Mouse (Mus musculus): ENCODE data around the gene Upf3b. TPM values are rescaled to one million over a fixed set of nuclear protein-coding genes. Genes with fewer than 3 reads are reported as not detected.
"Not testable (repeated sequence)": the region's sequence is repeated elsewhere in the genome, so short reads cannot be mapped to it uniquely, and the experiment has no call there.

Upf3b gene
- total RNA-seq (2017), result 51.4 and 64.9 TPM in 2 replicates

DNA sequence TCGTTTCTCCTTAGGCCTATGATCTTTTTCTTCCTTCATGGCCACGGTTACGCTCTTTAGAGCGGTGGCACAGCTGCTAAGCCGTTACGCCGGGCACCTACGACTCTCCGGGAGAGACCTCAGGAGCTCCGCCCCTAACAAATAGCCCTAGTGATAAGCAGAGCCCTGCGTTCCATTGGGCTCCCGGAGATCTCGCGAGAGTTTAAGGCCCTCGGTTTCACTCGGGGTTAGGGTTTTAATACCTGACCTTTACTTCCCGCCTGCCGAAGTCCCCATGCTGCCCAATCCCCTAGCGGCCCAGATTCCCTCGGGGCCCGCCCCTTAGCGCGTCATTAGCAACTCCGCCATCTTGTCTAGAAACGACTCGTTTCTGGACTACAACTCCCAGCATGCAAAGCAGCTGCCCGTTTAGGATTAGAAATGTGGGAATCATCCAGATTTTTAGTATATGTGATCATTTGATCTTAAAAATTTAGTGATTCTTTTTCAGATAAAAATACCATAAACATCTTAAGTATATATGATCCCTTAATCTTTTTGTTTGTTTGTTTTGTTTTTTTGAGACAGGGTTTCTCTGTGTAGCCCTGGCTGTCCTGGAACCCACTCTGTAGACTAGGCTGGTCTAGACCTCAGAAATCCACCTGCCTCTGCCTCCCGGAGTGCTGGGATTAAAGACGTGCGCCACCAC, at the start of gene Upf3b:
Gene Upf3b, minus strand, starts transcription at position 130 of the 688 bp plus-strand sequence.
- peak; percentile 98 for ATAC-seq (ENCODE audit: extremely low read depth, insufficient number of reproducible peaks, low FRiP score, poor library complexity, severe bottlenecking)

DNA sequence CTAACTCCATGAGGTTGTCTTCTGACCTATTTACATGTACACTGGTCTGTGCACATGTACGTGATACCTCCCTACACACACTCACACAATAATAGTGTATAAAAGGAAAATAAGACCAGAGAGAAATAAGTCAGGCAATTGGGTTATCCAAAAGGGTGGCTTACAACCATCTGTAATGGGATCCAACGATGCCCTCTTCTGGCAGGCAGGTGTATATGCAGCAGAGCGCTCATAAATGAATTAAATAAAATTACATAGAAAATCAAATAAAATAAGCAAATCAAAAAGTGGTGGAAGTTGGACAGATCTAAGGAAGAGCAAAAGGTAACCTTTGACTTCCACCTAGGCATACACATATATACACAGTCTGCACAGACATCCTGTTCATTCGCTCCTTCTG, 47.7 kb upstream of the Upf3b start:
- ATAC-seq (ENCODE audit: extremely low read depth, insufficient number of reproducible peaks, low FRiP score, poor library complexity, severe bottlenecking), result no peak

DNA sequence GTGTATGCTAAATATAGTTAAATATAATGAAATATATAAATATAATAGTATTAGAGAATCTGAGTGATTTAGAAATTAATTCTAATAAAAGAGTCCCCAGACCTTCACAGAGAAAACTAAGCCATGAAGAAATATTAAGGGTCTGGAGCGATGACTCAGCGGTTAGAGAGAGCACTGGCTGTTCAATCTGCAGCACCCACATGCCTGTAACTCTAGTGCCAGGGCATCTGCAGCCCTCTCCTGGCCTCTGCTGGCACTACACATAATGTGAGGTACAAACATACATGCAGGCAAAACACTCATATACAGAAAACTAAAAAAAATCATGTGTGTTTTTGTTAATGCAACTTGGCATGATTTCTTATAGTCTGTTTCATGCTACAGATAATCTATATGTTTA, 34.8 kb upstream of the Upf3b start:
- ATAC-seq (ENCODE audit: extremely low read depth, insufficient number of reproducible peaks, low FRiP score, poor library complexity, severe bottlenecking), result peak; percentile 48; the same call in 1 of the 2 replicates

DNA sequence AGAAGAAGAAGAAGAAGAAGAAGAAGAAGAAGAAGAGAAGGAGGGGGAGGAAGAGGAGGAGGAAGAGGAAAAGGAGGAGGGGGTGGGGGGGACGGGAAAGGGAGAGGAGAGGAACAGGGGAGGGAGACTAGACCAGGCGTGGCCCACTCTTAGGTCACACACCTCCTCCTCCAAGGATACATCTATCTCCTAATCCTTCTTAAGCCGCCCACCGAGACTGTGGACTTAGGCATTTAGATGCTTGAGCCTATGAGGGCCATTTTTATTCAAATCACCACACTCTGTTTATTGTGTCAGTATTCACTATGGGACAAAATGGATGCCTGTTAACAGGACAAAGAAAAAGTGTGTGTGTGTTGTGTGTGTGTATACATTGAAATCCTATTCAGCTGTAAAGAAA, 34.4 kb upstream of the Upf3b start:
- not testable (repeated sequence) for ATAC-seq (ENCODE audit: extremely low read depth, insufficient number of reproducible peaks, low FRiP score, poor library complexity, severe bottlenecking)

DNA sequence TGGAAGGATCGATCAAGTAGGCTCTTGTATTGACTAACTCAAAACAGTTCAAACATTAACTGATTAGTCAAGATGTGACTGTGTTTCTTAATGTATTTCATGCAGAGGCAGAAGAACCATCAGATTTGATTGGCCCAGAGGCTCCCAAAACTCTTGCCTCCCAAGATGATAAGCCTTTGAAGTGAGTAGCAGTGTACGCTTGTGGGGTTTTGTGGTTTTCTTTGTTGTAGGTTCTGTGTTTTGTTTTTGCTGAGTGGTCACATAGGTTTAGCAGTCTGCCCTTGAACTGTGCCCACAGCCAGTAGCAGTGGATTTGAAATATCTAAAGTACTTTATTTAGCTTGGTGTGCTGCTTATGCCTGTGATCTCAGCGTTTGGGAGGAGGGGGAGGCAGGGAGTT, 31.6 kb upstream of the Upf3b start:
- ATAC-seq (ENCODE audit: extremely low read depth, insufficient number of reproducible peaks, low FRiP score, poor library complexity, severe bottlenecking), result no peak

DNA sequence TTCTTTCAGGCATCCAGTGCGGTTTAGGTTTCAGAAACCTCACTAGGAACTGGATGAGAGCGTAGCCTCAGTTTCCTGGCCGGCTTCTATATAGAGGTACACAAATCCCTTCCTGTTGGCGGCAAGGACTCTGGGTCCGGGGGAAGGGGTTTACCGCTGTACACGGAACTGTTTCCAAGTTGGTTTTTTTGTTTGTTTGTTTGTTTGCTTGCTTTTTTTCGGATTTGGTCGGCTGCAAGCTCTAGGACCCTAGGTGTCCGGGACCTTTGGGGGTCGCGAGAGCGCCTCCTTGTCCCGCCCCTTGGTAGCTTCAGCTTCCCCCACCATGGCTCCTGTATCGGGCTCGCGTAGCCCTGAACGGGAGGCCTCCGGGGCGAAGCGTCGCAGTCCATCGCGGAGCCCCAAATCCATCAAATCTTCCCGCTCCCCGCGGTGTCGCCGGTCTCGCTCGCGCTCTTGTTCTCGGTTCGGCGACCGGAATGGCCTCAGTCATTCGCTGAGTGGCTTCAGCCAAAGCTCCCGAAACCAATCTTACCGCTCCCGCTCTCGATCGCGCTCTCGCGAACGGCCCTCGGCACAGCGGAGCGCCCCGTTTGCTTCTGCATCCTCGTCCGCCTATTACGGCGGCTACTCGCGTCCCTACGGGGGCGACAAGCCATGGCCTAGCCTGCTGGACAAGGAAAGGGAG, 16.7 kb upstream of the Upf3b start, which contains the start of gene Nkap:
Gene Nkap, plus strand, starts transcription at position 125 of the 688 bp plus-strand sequence.
- ATAC-seq (ENCODE audit: extremely low read depth, insufficient number of reproducible peaks, low FRiP score, poor library complexity, severe bottlenecking), result peak; percentile 97

DNA sequence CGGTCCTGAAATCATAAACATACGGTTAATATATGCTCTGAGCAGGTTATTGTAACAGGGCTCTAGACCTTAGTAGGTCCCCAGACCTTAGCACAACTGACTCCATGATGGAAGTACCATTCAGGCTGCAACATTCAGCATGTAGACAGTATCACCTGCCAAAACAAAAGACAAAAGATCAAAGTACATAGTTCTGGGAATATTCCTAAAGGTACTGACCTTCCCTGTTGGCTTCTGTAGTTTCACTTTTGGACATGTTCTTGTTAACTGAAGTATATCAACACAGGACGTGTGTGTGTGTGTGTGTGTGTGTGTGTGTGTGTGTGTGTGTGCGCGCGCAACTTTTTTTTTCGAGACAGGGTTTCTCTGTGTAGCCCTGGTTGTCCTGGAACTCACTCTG, 15.4 kb upstream of the Upf3b start:
- ATAC-seq (ENCODE audit: extremely low read depth, insufficient number of reproducible peaks, low FRiP score, poor library complexity, severe bottlenecking), result no peak

DNA sequence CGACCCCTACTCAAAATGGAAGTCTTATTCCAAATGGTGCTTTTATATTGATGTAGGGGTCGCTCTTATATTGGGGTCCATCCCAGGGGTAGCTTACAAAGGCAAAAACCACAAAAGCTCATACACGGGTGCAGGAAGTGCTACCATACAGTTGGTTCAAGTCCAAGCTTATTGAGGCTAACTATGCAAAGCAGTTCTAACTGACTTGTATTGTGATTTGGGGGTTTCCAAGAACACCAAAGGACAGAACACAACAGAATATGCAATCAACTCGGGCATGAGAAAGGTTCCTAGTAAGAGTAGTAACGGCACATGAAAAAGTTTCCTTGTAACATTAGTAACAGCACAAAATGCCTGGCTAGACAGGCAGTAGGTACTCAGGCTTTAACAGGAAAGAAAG, 10.1 kb upstream of the Upf3b start:
- peak; percentile 55; the same call in 1 of the 2 replicates for ATAC-seq (ENCODE audit: extremely low read depth, insufficient number of reproducible peaks, low FRiP score, poor library complexity, severe bottlenecking)

DNA sequence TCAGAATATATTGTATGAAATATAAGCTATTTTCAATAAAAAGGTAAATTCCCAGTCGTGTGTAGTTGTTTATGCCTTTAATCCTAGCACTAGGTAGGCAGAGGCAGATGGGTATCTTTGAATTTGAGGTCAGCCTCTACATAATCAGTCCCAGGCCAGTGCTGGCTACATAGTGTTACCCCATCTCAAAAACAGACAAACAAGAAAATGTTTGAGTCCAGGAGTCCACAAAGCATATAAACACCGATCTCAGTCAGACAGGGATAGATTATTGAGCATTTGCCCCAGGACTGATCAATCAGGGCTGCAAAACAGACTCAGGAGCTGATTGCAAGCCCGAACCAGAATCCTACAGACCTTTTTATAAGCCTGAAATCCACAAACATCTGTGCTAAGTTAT, 9.5 kb upstream of the Upf3b start:
- ATAC-seq (ENCODE audit: extremely low read depth, insufficient number of reproducible peaks, low FRiP score, poor library complexity, severe bottlenecking), result no peak

DNA sequence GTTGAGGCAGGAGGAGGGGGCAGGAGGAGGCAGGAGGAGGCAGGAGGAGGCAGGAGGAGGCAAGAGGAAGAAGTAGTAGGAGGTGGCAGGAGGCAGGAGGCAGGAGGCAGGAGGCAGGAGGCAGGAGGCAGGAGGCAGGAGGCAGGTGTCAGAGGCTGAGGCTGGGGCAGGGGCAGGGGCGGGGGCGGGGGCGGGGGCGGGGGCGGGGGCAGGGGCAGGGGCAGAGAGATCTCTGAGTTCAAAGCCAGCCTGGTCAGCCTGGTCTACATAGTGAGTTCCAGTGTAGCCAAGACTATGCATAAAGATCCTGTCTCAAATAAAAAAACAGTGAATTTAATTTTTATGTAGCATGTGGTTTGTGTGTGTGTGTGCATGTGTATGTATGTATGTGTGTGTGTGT, 7.0 kb upstream of the Upf3b start:
- ATAC-seq (ENCODE audit: extremely low read depth, insufficient number of reproducible peaks, low FRiP score, poor library complexity, severe bottlenecking), result no peak

DNA sequence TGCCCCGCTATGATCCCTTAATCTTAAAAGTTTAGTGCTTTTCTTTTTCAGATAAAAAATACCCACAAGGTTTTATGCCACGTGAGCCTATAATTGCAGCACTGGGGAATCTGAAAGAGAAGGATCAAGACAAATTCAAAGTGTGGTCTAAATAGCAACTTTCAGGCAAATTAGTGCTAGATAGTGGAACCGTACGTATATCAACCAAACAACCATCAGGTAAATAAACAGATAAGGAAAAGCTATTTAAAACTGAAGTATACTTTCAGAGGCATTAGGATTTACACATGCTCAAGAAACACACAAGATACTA, 715 bp upstream of the Upf3b start:
- ATAC-seq (ENCODE audit: extremely low read depth, insufficient number of reproducible peaks, low FRiP score, poor library complexity, severe bottlenecking), result no peak

DNA sequence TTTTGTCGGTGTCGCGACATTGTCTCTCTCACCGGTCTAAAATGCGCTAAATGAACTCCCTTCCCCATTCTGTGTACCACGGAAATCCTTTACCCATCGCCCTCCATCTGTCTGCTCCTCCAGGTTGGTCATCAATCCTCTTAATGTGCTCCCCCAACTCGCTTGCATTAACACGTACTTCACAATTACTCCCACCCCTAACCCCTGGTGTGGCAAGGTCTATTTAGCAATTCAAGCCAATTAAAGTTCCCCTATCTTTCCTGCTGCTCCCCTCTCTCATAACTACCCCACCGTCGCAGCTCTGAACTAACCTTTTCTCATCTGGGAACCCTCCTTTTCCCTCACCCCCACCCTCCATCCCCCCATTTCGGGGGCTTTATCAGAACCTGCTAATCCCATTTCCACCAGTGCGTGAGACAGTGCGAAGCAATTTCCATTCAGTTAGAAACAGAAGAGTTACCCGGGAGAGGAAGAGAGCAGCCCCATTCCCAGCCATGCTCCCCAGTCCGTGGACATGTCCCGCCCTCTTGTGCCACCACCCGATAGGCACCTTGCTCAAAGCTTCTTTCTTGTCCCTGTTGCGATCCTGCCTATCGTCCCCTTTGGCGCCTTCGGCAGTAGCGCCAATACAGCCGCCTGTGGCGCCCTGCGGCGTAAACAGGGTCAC, 463 bp downstream of the Upf3b start:
- peak; percentile 20 for ATAC-seq (ENCODE audit: extremely low read depth, insufficient number of reproducible peaks, low FRiP score, poor library complexity, severe bottlenecking)

DNA sequence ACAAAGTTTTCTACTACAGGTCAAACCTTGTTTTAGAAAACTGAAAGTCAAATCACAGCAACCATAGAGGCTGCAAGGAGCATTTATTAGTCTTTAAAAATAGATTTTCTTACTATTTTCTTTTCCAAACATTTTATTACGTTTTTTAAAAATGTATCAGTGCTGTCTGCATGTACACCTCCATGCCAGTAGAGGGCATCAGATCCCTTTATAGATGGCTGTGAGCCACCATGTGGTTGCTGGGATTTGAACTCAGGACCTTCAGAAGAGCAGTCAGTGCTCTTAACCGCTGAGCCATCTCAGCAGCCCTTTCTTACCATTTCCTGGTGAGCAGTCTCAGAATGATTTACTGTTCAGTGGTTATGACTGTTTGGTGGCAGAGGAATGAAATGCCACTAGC, 6.3 kb downstream of the Upf3b start:
- no peak for ATAC-seq (ENCODE audit: extremely low read depth, insufficient number of reproducible peaks, low FRiP score, poor library complexity, severe bottlenecking)

DNA sequence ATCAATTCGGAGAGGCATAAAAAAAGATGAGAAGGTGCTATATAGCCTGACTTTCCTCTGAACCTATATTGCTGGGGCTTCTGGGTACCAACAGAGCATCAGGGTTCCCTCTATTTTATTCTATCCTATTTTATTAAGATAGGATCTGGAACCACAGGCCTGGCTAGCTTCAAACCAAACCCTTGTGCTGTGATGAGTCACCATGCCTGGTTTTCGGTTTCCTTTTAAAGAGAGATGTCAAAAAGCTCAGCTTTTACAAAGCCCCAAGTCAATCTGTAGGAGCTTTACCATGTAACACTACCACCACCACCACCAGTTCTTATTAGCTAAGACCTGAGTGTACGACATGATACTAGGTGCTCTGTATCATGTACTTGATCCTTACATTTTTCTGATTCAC, 11.4 kb downstream of the Upf3b start:
- ATAC-seq (ENCODE audit: extremely low read depth, insufficient number of reproducible peaks, low FRiP score, poor library complexity, severe bottlenecking), result no peak

DNA sequence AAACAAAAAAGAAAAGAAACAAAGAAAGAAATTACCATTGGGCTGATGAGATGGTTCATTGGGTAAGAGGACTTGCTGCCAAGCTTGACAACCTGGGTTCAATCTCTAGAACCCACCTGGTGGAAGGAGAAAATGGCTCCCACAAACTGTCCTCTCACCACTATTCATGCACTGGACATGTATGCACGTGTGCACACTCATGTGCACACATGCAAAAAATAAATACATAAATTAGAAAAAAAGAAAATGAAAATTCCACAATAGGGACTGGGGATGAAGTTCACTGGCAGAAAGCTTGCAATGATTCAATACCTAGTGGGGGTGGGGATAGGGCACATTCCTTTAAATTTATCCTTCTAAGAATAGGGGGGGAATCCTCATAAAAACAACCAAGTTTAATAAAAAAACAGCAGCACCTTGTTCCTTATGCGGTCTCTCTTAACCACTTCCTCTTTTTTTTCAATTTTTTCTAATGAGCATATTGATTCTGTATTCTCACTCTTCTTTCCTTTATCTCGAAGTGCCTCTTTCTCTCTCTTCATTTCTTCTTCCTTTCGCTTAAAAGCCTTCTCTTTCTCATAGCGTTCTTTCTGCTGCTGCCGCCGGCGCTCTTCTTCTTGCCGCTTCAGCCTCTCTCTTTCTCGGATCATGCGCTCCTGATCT, 14.9 kb downstream of the Upf3b start:
- ATAC-seq (ENCODE audit: extremely low read depth, insufficient number of reproducible peaks, low FRiP score, poor library complexity, severe bottlenecking), result no peak

DNA sequence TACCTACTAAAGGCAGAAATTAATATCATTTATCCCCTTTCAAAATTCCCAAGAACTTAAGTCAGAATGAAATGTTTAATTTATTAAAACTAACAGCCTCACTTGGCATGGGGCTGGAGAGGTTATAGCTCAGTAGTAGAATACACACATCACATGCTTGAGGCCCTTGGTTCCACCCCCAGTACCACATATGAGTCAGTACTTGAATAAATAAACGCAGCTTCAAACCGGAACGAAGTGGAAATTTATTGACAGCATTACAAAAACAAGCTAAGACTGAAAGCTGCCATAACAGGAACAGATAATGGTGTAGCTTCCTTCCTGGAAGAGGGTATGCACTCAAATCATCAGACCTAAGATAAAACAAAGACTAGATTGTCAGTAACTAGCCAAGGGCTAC, 18.7 kb downstream of the Upf3b start:
- no peak for ATAC-seq (ENCODE audit: extremely low read depth, insufficient number of reproducible peaks, low FRiP score, poor library complexity, severe bottlenecking)

DNA sequence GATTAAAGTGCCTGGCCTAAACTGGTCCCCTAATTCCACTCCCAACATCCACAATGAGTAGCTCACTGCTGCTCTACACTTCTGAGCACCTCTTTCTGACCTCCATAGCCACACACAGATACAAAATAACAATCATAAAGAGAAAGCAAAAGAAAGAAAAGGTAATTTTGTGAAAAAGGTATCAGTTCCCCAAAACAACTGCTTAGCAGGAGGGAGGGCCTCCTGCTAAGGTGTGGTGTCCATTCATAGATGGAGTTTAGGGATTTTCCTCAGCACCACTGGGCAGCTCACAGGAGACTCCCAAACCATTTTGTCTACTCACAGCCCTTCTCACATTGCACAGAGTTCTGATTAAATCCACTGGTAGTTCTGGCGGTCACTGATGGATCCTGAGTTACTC, 21.3 kb downstream of the Upf3b start:
- ATAC-seq (ENCODE audit: extremely low read depth, insufficient number of reproducible peaks, low FRiP score, poor library complexity, severe bottlenecking), result no peak

DNA sequence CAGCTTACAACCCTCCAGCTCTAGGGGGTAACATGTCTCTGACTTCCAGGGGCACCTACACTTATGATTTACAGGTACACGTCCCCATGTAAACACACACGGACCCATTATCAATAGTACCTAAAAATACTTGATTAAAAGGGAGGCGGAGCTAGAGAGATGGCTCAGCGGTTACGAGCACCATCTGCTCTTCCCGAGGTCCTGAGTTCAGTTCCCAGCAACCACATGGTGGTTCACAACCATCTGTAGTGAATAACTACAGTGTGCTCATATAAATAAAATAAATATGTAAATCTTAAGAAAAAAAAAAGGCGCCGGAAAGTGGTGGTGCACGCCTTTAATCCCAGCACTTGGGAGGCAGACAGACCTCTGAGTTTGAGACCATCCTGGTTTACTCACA, 24.5 kb downstream of the Upf3b start:
- ATAC-seq (ENCODE audit: extremely low read depth, insufficient number of reproducible peaks, low FRiP score, poor library complexity, severe bottlenecking), result no peak

DNA sequence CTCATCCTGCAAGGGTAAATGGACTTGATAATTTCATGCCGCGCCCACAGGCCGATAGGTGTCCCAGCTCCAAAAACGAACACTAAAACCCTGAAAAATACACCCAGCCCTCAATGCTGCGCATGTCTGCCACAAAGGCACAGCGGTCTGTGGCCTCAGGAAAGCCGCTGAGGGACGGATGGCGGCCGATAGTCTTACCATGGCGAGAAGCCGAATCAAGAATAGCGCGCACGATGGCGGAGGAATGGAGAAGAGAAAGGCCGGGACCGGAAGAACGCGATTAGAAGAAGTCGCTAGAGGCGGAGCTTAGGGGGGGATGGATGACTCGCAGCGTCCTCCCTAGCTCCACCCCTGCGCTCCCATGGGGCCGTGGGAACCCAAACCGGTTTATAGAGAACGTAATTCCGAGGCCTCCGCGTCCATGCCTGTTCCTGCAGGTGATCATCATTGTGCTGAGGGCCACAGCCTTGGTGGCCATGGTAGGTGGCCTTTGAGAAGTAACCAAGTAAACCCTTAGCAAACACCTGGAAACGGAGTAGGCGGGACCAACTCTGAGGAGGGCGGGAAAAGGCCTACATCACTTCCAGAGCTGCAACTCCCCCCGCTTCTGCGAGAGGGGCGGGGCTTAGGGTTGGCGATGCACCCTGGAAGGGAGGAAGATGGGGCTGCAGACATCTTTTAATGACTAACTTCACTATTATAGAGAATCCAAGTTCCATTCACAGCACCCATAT, 25.0 kb downstream of the Upf3b start, which contains the start of gene Rpl39:
Gene Rpl39, minus strand, starts transcription at position 476 of the 734 bp plus-strand sequence.
- peak; percentile 91 for ATAC-seq (ENCODE audit: extremely low read depth, insufficient number of reproducible peaks, low FRiP score, poor library complexity, severe bottlenecking)

Data from neutrophil, adult 5-6 weeks (primary cell).